Mouse (Mus musculus) intestine, postnatal 0 days (tissue): Measurements from ENCODE around the gene Pnmt. TPM values are rescaled to one million over a fixed set of nuclear protein-coding genes. Genes with fewer than 3 reads are reported as not detected.

Experiments
- ATAC-seq: fragments of 200-750 bp; cut with Nextera tagmentation; 2 replicates; pipeline ENCODE4 v1.8.0; 2017; ENCODE audit warnings: mild to moderate bottlenecking, moderate TSS enrichment, moderate library complexity
- H3K27ac ChIP-seq: fragments of 300-500 bp; sonication (generic); 2 replicates; pipeline ENCODE4 v1.5.1; 2014; ENCODE audit warnings: mild to moderate bottlenecking, low read depth, low read length, moderate library complexity
- H3K27me3 ChIP-seq: fragments of 300-500 bp; sonication (generic); replicated peaks from 2 replicates; pipeline ENCODE4 v1.6.1; 2014; ENCODE audit warnings: low read length, mixed read lengths; ENCODE audit not compliant: control insufficient read depth, insufficient read depth
- H3K36me3 ChIP-seq: fragments of 300-500 bp; sonication (generic); 2 replicates; pipeline ENCODE4 v1.6.1; 2014; ENCODE audit warnings: mild to moderate bottlenecking, moderate library complexity; ENCODE audit not compliant: control insufficient read depth, insufficient read depth
- H3K4me1 ChIP-seq: fragments of 300-500 bp; sonication (generic); replicated peaks from 2 replicates; pipeline ENCODE4 v1.6.1; 2014; ENCODE audit warnings: antibody characterized with exemption, low read length, mixed read lengths; ENCODE audit not compliant: control insufficient read depth, insufficient read depth
- H3K4me2 ChIP-seq: fragments of 300-500 bp; sonication (generic); replicated peaks from 2 replicates; pipeline ENCODE4 v1.6.1; 2014; ENCODE audit warnings: low read depth, mild to moderate bottlenecking, moderate library complexity
- H3K4me3 ChIP-seq: fragments of 300-500 bp; sonication (generic); 2 replicates; pipeline ENCODE4 v1.5.1; 2014; ENCODE audit warnings: low read depth, low read length
- H3K9ac ChIP-seq: fragments of 300-500 bp; sonication (generic); 2 replicates; pipeline ENCODE4 v1.6.1; 2014; ENCODE audit warnings: mild to moderate bottlenecking, low read depth, low read length
- H3K9me3 ChIP-seq: fragments of 300-500 bp; sonication (generic); 2 replicates; pipeline ENCODE4 v1.6.1; 2016; ENCODE audit warnings: mixed run types; ENCODE audit not compliant: control insufficient read depth
- CTCF ChIP-seq: sonication (generic); IDR thresholded peaks from 2 replicates; pipeline ENCODE4 v1.5.1; 2016; ENCODE audit warnings: low read depth, mild to moderate bottlenecking, control low read depth, antibody characterized with exemption, moderate library complexity
- WGBS: fragments of 180-500 bp; shearing (Covaris S2); extraction: QIAGEN DNeasy Blood & Tissue Kit; methylation state at CpG from one replicate; pipeline ENCODE4 v1.1.7; 2014; 5-methylcytosine and 5-hydroxymethylcytosine counted together
- polyA plus RNA-seq: library from polyadenylated mRNA; unstranded; fragments of >200 nt; fragmentation: Nextera tagmentation; extraction: Ambion mirVana; gene quantifications from 2 replicates; pipeline ENCODE4 v1.2.1, GENCODE M21; 2015

Gene Pnmt
- polyA plus RNA-seq, 1 experiment from 2014 or later = not detected

DNA sequence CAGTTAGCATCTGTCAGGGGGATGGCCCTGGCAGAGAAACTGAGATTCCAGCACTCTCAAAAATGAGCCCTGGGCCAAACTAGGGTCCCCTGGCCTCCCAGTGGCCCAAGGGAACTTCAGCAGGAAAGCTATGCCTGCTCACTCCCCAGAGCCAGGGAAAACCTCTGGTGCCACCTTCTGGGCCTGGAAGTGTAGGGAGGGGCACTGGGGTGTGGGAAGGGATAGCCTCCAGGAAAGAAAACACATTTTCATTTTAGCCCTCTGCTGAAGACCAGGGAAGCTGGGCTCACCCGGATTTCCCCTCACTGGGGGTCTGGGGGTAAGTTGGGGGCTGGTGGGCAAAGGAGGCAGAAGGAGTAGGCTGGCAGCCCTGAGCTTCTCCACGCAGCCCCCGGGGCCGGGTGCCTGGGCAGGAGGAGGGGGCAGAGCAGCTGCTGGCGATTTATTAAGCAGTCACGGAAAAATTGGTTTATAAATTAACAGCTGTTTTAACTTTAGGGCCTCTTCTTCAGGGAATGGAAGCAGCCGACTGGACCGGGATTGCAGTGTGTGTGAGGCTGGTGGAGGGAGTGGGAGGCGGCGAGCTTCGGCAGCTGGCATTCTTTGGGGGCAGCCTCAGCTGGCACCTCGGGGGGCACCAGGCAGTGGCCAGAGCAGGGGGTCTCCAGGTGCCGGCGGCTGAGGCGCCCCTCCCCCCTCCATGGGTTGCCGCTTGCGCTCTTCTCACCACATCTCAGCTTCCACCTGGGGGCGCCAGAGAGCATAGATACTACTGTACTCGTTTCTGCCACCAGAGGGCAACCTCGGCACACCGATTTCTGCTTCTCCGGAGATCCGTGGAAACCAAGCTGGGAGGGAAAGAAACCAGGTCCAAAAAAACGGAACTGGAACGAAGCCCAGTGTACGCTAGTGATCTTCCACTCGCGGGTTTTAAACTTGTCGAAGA is 44.0 kb upstream of the Pnmt start:
- Histone ChIP-seq H3K36me3 (no peaks in the 10 kb centered on the region), H3K9me3 (no peaks in the 10 kb centered on the region), H3K27ac (no peak overlapping the region; the same call in 1 of the 2 replicates), H3K27me3 (peaks cover 34% of the 10 kb centered on the region), H3K4me3 (peak overlapping the region; percentile 46), H3K4me1 (0 out of 2 replicates have a peak, but pooled peaks cover 4% of the 10 kb centered on the region), H3K4me2 (peak overlapping the region; percentile 79), H3K9ac (no peak overlapping the region)
- 1% methylated on average over 29 of the region's 29 CpGs for WGBS
- peak; percentile 34 for ATAC-seq
- TF ChIP-seq CTCF = peak; percentile 100

GRCm38 (mm10) chr11:98345253-98345652 is 41.0 kb upstream of the Pnmt start:
- Histone ChIP-seq H3K4me3 (no peak overlapping the region; the same call in 1 of the 2 replicates), H3K27me3 (peaks cover 23% of the 10 kb centered on the region), H3K9me3 (no peaks in the 10 kb centered on the region), H3K4me1 (no peaks in the 10 kb centered on the region), H3K36me3 (no peaks in the 10 kb centered on the region), H3K9ac (no peak overlapping the region), H3K27ac (no peak overlapping the region), H3K4me2 (peak overlapping the region; percentile 59)
- TF ChIP-seq CTCF = peak; percentile 89
- 2% methylated on average over 14 of the region's 14 CpGs for WGBS
- ATAC-seq = peak; percentile 19

DNA sequence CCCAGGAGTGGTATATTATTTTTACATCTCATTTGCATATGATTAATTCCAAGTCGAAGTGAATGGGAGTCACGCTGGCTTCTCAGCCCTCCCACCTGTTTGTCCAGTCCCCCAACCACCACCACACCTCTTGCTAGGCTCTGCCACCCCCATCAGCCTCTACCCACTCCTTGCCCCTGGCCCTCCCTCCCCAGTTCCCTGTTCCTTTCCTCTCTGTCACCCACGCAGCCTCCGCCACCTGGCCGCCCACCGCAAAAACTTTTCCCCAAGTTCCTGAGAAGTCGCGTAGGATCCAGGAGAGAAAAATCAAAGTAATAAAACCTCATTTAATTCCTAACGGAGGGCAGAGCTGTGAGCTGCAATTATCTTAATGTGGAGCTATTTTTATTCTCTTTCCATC is 40.1 kb upstream of the Pnmt start:
- 24% methylated on average over 9 of the region's 9 CpGs for WGBS

DNA sequence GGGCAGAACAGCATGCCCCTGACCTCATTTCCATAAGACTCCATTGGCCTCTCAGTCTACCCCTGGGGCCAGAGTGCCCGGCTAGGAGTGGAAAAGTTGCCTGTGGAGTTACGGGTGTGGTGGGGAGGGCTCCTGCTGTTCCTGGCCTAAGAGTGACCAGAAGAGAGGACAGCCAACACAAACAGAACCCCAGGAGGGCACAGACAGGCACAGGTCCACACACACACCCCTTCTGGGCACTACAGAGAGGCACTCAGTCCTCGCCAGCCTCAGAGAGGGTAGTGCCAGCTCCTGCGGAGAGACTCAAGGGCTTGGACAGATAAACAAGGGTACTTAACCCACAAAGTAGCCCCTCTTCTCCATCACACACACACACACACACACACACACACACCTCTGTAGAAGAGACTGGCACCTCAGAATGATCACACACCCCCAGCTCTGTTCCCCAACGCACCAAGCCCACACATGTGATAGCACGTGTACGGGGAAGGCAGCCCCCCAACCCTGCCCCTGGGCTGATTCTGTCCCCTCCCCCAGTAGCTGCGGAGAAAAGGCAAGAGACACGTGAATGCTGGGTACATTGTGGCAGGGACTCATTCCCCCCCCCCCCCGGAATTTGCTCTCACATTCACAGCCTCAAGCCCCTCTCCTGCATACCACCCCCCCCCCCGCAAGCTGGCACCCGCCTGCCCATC is 38.7 kb upstream of the Pnmt start:
- H3K27ac ChIP-seq = no peak overlapping the region
- H3K4me1 ChIP-seq = no peaks in the 10 kb centered on the region
- no peak overlapping the region for H3K9ac ChIP-seq
- peaks cover 18% of the 10 kb centered on the region for H3K27me3 ChIP-seq
- 30% methylated on average over 12 of the region's 12 CpGs for WGBS
- no peaks in the 10 kb centered on the region for H3K9me3 ChIP-seq
- peak overlapping the region; percentile 87 for H3K4me2 ChIP-seq
- no peak for ATAC-seq
- no peak overlapping the region for H3K4me3 ChIP-seq
- H3K36me3 ChIP-seq = no peaks in the 10 kb centered on the region
- TF ChIP-seq CTCF = no peak

More for the DNA sequence above, 40.1 kb upstream of the Pnmt start:
- H3K4me3 ChIP-seq = no peak overlapping the region
- no peaks in the 10 kb centered on the region for H3K36me3 ChIP-seq
- H3K9ac ChIP-seq = no peak overlapping the region
- TF ChIP-seq CTCF = no peak
- H3K27ac ChIP-seq = no peak overlapping the region
- no peaks in the 10 kb centered on the region for H3K9me3 ChIP-seq
- H3K4me2 ChIP-seq = peak overlapping the region; percentile 59
- no peak for ATAC-seq
- no peaks in the 10 kb centered on the region for H3K4me1 ChIP-seq
- H3K27me3 ChIP-seq = peaks cover 21% of the 10 kb centered on the region

DNA sequence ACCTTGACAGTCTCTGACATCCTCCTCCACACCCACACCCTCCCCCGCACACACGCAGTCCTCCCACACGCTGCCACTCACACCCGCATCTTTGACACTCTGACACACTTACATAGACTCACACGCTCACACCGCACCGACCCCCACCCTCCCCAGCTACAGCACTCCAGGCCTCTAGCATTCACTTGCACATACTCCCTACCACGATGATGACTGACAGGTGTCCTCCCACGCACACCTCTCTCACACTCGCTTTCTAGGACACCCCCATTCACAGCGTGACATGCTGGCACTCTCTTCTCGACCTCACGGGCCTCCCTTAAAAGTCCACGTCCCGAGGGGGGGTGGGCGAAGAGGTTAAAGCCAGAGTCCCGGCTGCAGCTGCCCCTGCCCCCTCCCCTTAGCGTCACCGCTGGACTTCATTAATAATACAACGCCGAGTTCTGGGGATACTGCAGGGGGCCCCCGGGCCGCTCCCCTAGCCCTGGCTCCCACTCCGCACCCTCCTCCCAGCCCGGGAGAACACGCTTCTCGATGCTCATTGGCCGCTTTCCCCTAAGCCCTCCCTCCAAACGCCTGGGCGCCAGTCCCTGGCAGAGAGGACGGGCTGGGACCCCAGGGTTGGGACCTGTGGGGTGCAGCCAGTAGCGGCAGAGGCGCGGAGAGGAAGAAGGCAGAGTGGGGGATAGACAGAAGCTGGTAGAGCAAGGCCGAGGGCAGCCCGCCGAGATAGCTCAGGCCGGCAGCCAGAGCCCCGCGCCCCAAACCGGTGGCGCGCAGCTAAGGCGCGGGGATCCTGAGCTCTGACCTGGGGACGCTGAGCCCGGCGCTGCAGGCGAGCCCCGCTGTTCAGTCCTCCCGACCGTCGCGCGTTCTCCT is 37.9 kb upstream of the Pnmt start, which contains the start of gene Ppp1r1b:
Gene Ppp1r1b, plus strand, starts transcription at position 322 of the 879 bp plus-strand sequence.
- WGBS = under 1% methylated on average over 55 of the region's 55 CpGs
- Histone ChIP-seq H3K4me2 (peak within 1 kb of the TSS; percentile 87), H3K4me3 (peak within 1 kb of the TSS; percentile 54), H3K27me3 (peaks cover 18% of the 10 kb centered on the region), H3K27ac (peak within 1 kb of the TSS; percentile 60; the same call in 1 of the 2 replicates), H3K9ac (peak within 1 kb of the TSS; percentile 48), H3K4me1 (0 out of 2 replicates have a peak, but pooled peaks cover 4% of the 10 kb centered on the region), H3K36me3 (no peaks in the 10 kb centered on the region), H3K9me3 (no peaks in the 10 kb centered on the region)
- ATAC-seq = peak; percentile 62
- TF ChIP-seq CTCF = no peak
